Mouse (Mus musculus) stomach, postnatal 0 days (tissue): Measurements from ENCODE around the gene Ankrd26.

Experiments used
- CTCF ChIP-seq: IDR thresholded peaks from 2 replicates; pipeline ENCODE4 v1.5.1; 2016; ENCODE audit warnings: antibody characterized with exemption, low read depth, mild to moderate bottlenecking, moderate library complexity
- EP300 ChIP-seq: optimal IDR thresholded peaks from 2 replicates; pipeline ENCODE3; 2016; ENCODE audit warnings: antibody characterized with exemption

DNA sequence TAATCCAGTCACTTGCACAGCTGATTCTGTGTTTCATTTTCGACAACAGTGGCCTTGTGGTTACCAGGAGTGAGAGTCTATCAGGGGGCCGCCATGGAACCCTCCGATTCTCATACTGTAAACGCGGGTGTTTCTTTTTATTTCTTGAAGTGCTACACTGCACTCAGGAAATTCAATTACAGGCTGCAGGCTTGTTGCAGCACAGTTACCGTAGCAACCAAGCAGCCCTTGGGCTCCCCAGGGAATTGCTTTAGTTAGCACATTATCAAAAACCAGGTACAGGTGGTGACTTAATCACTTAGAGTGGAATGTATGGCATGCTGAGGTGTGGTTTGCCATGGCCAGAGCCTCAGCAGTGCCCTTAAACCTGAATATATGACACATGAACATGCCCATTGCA is 12.3 kb upstream of the Ankrd26 start:
- TF ChIP-seq CTCF (no peak), EP300 (no peak)
